Mouse (Mus musculus): ENCODE measurements at regions not wholly inside any gene's neighbourhood (a gene's known extent, or its start where the extent isn't known, plus 50 kb on each side); places are given as distances from the start of the nearest gene placed in this dataset.

- WGBS, result 79% methylated on average over 2 of the region's 2 CpGs
- TF ChIP-seq POLR2A (IDR thresholded peaks at IDR 0.05; ENCODE audit: low read depth, low read length), result no peak
- Histone ChIP-seq H3K27ac (ENCODE audit: insufficient read depth, low read depth, low read length) (no peak overlapping the region), H3K27me3 (ENCODE audit: control insufficient read depth, insufficient read depth, low read length) (no peaks in the 10 kb centered on the region), H3K36me3 (ENCODE audit: control insufficient read depth, insufficient read depth, low read length) (no peaks in the 10 kb centered on the region), H3K4me3 (ENCODE audit: low read depth, low read length) (no peak overlapping the region), H3K4me1 (ENCODE audit: control insufficient read depth, insufficient read depth, insufficient read length, low read length) (no peaks in the 10 kb centered on the region)
Measured at GRCm38 (mm10) chr2:50356089-50356488, 59.5 kb upstream of the Mmadhc start.

DNA sequence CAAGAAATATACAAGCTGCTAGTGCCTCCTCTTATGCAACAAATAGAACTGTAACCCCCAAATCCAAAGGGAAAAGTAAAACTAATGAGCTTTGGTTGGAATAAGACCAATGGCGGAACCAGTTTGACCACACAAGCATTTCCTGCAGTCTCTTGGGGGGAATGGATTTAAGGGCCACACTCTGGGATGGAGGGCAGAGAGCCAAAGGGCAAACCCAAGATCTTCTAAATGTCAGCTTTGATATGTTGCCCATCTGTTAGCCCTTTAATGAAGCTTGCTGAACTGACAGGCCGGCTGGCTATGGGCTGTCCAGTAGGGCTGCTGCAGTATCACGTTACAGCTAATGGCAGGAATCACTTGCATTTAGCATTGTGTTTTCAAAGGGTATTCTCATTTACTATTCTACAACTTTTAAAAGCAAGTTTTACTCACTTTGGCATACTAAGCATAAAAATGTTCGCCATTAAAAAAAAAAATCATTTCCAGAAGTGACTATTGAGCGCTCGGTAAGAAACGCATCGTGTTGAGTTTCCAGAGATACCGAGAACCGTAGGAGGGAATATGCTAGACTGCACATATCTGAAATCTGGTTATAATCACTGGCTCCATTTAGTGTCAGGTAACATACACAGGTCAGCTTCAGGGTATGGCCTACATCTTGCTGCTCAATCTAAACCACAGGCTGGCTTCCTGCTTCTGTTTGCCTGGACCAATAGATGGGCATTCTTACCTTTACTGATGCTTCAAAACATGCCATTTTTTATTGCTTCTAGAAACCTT lies 51.1 kb upstream of the Mmadhc start:
- Histone ChIP-seq H3K4me3 (ENCODE audit: low read depth, low read length) (no peak overlapping the region), H3K36me3 (ENCODE audit: control insufficient read depth, insufficient read depth, low read length) (no peaks in the 10 kb centered on the region), H3K27ac (ENCODE audit: insufficient read depth, low read depth, low read length) (no peak overlapping the region), H3K4me1 (ENCODE audit: control insufficient read depth, insufficient read depth, insufficient read length, low read length) (no peaks in the 10 kb centered on the region), H3K27me3 (ENCODE audit: control insufficient read depth, insufficient read depth, low read length) (no peaks in the 10 kb centered on the region)
- TF ChIP-seq CTCF (IDR thresholded peaks at IDR 0.05; ENCODE audit: extremely low read depth, insufficient read length, insufficient replicate concordance, low read depth, low read length), result no peak
- no peak for TF ChIP-seq POLR2A (IDR thresholded peaks at IDR 0.05; ENCODE audit: low read depth, low read length)
- WGBS, result 86% methylated on average over 10 of the region's 10 CpGs

Measured in small intestine, adult 2 months (tissue).